Mouse (Mus musculus) testis, adult 2 months (tissue): ENCODE data around the gene Rps6kc1. TPM values are rescaled to one million over a fixed set of nuclear protein-coding genes. Genes with fewer than 3 reads are reported as not detected.

Experiments
- H3K27ac ChIP-seq: fragments of 200-500 bp; 2 replicates; pipeline ENCODE4 v1.5.1; 2012; ENCODE audit warnings: low read depth, low read length; ENCODE audit not compliant: control insufficient read depth, insufficient read depth
- H3K27me3 ChIP-seq: fragments of 200-500 bp; 2 replicates; pipeline ENCODE4 v1.6.1; 2012; ENCODE audit warnings: mild to moderate bottlenecking, low read length, moderate library complexity; ENCODE audit not compliant: control insufficient read depth, insufficient read depth
- H3K36me3 ChIP-seq: fragments of 200-500 bp; 2 replicates; pipeline ENCODE4 v1.6.1; 2012; ENCODE audit warnings: mild to moderate bottlenecking, low read length; ENCODE audit not compliant: control insufficient read depth, insufficient read depth
- H3K4me1 ChIP-seq: fragments of 200-500 bp; 2 replicates; pipeline ENCODE4 v1.6.1; 2012; ENCODE audit warnings: low read length; ENCODE audit not compliant: control insufficient read depth, insufficient read depth
- H3K4me3 ChIP-seq: fragments of 200-500 bp; 2 replicates; pipeline ENCODE4 v1.5.1; 2012; ENCODE audit warnings: low read depth, mild to moderate bottlenecking, low read length, moderate library complexity, mixed read lengths; ENCODE audit not compliant: control insufficient read depth
- CTCF ChIP-seq: fragments of 200-500 bp; IDR thresholded peaks from 2 replicates; pipeline ENCODE4 v1.5.1; 2012; ENCODE audit warnings: low read depth, mild to moderate bottlenecking, inconsistent platforms, low read length, moderate library complexity; ENCODE audit not compliant: control insufficient read depth, insufficient read depth, insufficient replicate concordance
- POLR2A ChIP-seq: fragments of 200-500 bp; IDR thresholded peaks from 2 replicates; pipeline ENCODE4 v1.6.1; 2012; ENCODE audit warnings: low read depth, mild to moderate bottlenecking, inconsistent platforms, low read length, moderate library complexity; ENCODE audit not compliant: control insufficient read depth
- polyA plus RNA-seq: library from polyadenylated mRNA; depleted of rRNA; stranded (reverse); fragments of >200 nt; gene quantifications from 2 replicates; pipeline ENCODE4 v1.2.3, GENCODE M21; 2012

The Rps6kc1 gene
- polyA plus RNA-seq, 1 experiment = 3.0 TPM

DNA sequence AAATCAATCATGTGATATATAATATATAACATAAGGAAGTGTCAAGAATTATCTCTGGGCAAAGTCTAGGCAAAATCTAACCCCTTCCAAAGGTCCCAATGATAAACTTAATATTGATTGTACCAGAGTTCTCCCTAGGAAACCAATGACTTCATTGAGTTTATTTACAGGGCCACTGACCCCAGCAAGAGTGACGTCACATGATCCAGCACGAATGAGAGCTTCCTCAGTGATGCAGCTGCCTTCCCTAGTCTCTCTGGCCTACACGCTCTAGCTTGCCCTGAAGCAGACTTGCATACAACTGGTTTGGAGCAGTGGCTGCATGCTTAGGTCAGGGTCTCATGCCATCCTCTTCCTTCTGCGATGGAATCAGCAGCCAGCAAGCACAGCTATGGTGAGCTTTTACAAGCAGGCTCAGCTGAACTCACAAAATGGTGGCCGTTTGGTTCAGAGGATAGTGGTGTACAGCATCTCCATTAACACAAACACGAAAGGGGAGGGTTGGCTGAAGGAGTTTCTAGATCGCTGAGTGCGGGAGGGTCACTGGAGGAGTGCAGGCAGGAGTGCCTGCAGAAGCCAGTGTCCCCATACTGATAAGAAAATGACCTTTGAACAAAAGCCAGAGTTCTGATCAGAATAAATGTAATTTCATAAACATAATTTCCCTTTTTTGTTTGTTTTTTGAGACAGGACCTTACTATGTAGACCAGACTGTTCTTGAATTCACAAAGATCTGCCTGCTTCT is 8.3 kb upstream of the Rps6kc1 start:
- no peaks in the 10 kb centered on the region for H3K4me1 ChIP-seq
- no peak overlapping the region for H3K4me3 ChIP-seq
- TF ChIP-seq POLR2A (no peak), CTCF (no peak)
- H3K27ac ChIP-seq = no peak overlapping the region
- no peaks in the 10 kb centered on the region for H3K27me3 ChIP-seq
- H3K36me3 ChIP-seq = no peaks in the 10 kb centered on the region

DNA sequence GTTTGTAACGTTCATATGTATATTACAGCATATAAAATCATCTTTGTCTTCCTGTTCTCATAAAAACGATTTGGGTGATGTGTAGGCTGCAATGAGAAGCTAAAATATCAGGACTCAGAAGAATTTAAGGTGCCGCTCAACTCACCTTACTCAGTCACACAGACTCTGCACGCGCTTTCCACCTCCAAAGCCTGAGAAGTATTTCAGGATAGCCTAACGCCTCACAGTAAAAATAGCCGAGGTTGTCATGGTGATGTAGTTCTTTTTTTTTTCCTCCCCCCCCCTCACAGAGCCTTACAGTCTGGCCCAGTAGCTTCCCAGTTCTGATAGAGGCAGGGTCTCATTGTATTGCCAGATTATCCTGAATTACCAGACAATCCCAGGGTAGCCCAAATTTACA is 7.4 kb upstream of the Rps6kc1 start:
- no peaks in the 10 kb centered on the region for H3K36me3 ChIP-seq
- no peak overlapping the region for H3K4me3 ChIP-seq
- no peak overlapping the region for H3K27ac ChIP-seq
- no peaks in the 10 kb centered on the region for H3K4me1 ChIP-seq
- no peaks in the 10 kb centered on the region for H3K27me3 ChIP-seq
- TF ChIP-seq CTCF = no peak
- no peak for TF ChIP-seq POLR2A

- no peaks in the 10 kb centered on the region for H3K36me3 ChIP-seq
- no peak for TF ChIP-seq CTCF
- TF ChIP-seq POLR2A = no peak
- H3K27me3 ChIP-seq = no peaks in the 10 kb centered on the region
- H3K4me3 ChIP-seq = no peak overlapping the region
- H3K27ac ChIP-seq = no peak overlapping the region
- H3K4me1 ChIP-seq = peaks cover 5% of the 10 kb centered on the region
These were observed 1.1 kb upstream of the Rps6kc1 start for GRCm38 (mm10) chr1:190912623-190913022.

- H3K36me3 ChIP-seq = no peaks in the 10 kb centered on the region
- TF ChIP-seq CTCF = no peak
- H3K4me1 ChIP-seq = peaks cover 5% of the 10 kb centered on the region
- H3K4me3 ChIP-seq = peak overlapping the region; percentile 91
- H3K27me3 ChIP-seq = no peaks in the 10 kb centered on the region
- H3K27ac ChIP-seq = no peak overlapping the region
These were observed 734 bp downstream of the Rps6kc1 start for GRCm38 (mm10) chr1:190910836-190911235.

DNA sequence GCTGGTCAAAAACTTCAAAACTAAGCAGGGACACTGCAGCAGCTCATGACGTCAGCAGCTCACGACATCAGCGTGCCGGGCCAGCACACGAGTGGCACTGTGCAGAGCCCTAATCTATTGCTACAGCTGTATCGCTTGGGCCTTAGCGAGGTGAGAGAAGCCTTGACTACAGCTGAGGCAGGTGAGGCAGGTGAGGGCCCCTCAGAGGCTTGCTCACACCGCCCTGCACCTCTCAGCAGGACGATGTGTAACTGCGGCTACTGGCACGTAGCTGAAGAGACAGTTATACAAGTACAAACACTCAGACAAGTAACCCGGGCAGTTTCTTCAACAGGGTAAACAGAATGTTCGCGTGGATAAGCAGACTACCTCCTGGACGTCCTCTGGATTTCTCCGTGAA is 6.9 kb downstream of the Rps6kc1 start:
- Histone ChIP-seq H3K36me3 (no peaks in the 10 kb centered on the region), H3K27ac (no peak overlapping the region), H3K4me3 (no peak overlapping the region), H3K27me3 (no peaks in the 10 kb centered on the region), H3K4me1 (no peaks in the 10 kb centered on the region; the same call in 1 of the 2 replicates)
- TF ChIP-seq POLR2A = no peak

DNA sequence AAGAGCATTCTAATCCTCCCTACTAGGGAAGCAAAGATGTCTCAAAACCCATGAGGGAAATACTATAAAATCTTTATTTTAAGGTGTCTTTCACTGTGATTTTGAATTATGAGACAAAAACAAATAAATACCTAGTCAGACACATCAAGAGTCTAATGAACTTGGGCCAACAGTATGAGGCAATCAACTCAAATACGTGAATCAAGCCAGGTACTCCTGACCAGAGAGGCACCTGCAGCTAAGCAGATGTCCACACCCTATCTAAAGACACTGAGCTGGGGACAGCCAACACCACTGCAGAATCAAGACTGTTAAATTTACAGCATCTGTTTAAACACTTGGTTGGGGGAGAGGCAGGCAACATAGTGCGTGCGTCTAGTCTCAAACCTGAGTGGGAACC is 7.4 kb downstream of the Rps6kc1 start:
- no peak overlapping the region for H3K4me3 ChIP-seq
- H3K27me3 ChIP-seq = no peaks in the 10 kb centered on the region
- no peak for TF ChIP-seq CTCF
- TF ChIP-seq POLR2A = no peak
- no peak overlapping the region for H3K27ac ChIP-seq
- H3K4me1 ChIP-seq = no peaks in the 10 kb centered on the region; the same call in 1 of the 2 replicates
- no peaks in the 10 kb centered on the region for H3K36me3 ChIP-seq

- no peaks in the 10 kb centered on the region for H3K27me3 ChIP-seq
- H3K4me1 ChIP-seq = no peaks in the 10 kb centered on the region; the same call in 1 of the 2 replicates
- H3K27ac ChIP-seq = no peak overlapping the region
- no peak overlapping the region for H3K4me3 ChIP-seq
- H3K36me3 ChIP-seq = no peaks in the 10 kb centered on the region
- TF ChIP-seq CTCF = no peak
- TF ChIP-seq POLR2A = no peak
These were observed 10.5 kb downstream of the Rps6kc1 start for GRCm38 (mm10) chr1:190901082-190901481.
